ENCODE assay signal across 14 mouse cellular contexts in genomic region chr2:57375138-57375837, GRCm38 (mm10).
A peak's percentile ranks its signal among the peaks of the same experiment; 100 is the strongest.
DNase-seq lines count a peak whose midpoint lies in the region; ATAC-seq and TF ChIP-seq lines count a peak whose summit lies in the region.
"Had no signal": no experiment of that assay in that cellular context is flagged by ENCODE, and none has a peak within 500 bp of the region (broad histone marks: within the 10 kb centered on the region; RNA-seq: fewer than 3 reads in every experiment).

No protein-coding gene starts in this region.

- H3K4me1 ChIP-seq in hindbrain, embryonic 12.5 days = peaks cover 21% of the 10 kb centered on the region
- H3K4me1 ChIP-seq in midbrain, embryonic 14.5 days (ENCODE audit: control insufficient read depth, insufficient read depth, low read length) = peaks cover 21% of the 10 kb centered on the region
- H3K4me1 ChIP-seq: kidney, embryonic 15.5 days had no signal

- H3K9me3 ChIP-seq in hindbrain, embryonic 12.5 days (replicated peaks) = no peaks in the 10 kb centered on the region
- H3K9me3 ChIP-seq in midbrain, embryonic 14.5 days (ENCODE audit: control insufficient read depth, low read length) = no peaks in the 10 kb centered on the region
- H3K9me3 ChIP-seq: embryonic facial prominence, embryonic 13.5 days; kidney, embryonic 15.5 days; limb, embryonic 13.5 days had no signal

- TF ChIP-seq CTCF in left cerebral cortex, adult 2 months (IDR thresholded peaks at IDR 0.05) = no peak

- WGBS in hindbrain, embryonic 12.5 days = 63% methylated on average over 7 of the region's 7 CpGs
- WGBS in midbrain, embryonic 14.5 days = 31% methylated on average over 7 of the region's 7 CpGs

- H3K27me3 ChIP-seq in hindbrain, embryonic 12.5 days = no peaks in the 10 kb centered on the region
- peaks cover 3% of the 10 kb centered on the region; the same call in 1 of the 2 replicates for H3K27me3 ChIP-seq in midbrain, embryonic 14.5 days (ENCODE audit: control insufficient read depth, insufficient read depth, low read length)
- H3K27me3 ChIP-seq: embryonic facial prominence, embryonic 13.5 days; kidney, embryonic 15.5 days; limb, embryonic 13.5 days had no signal

- peak overlapping the region; percentile 24; the same call in 1 of the 2 replicates for H3K27ac ChIP-seq in hindbrain, embryonic 12.5 days
- no peak overlapping the region; the same call in none of the 2 replicates for H3K27ac ChIP-seq in midbrain, embryonic 14.5 days (replicated peaks; ENCODE audit: low read depth, low read length)
- H3K27ac ChIP-seq in left cerebral cortex, adult 2 months = no peak overlapping the region
- H3K27ac ChIP-seq: embryonic facial prominence, embryonic 13.5 days; kidney, embryonic 15.5 days; limb, embryonic 13.5 days; liver, embryonic 14.5 days had no signal

- intact Hi-C loops in left cerebral cortex, adult 2 months (cut with DNase I) = no loop called here

- no peak overlapping the region for H3K9ac ChIP-seq in hindbrain, embryonic 12.5 days
- H3K9ac ChIP-seq in midbrain, embryonic 14.5 days (replicated peaks; ENCODE audit: low read length) = no peak overlapping the region
- H3K9ac ChIP-seq: embryonic facial prominence, embryonic 13.5 days; kidney, embryonic 15.5 days; limb, embryonic 13.5 days; liver, embryonic 14.5 days had no signal

- peak; percentile 80 for ATAC-seq in hindbrain, embryonic 12.5 days (ENCODE audit: low FRiP score)
- ATAC-seq in midbrain, embryonic 14.5 days (ENCODE audit: low FRiP score, low TSS enrichment) = peak; percentile 73

- H3K36me3 ChIP-seq in hindbrain, embryonic 12.5 days = no peaks in the 10 kb centered on the region
- no peaks in the 10 kb centered on the region for H3K36me3 ChIP-seq in midbrain, embryonic 14.5 days (ENCODE audit: control insufficient read depth, insufficient read depth, low read length)
- H3K36me3 ChIP-seq: embryonic facial prominence, embryonic 13.5 days; kidney, embryonic 15.5 days; limb, embryonic 13.5 days had no signal

- no peak overlapping the region for H3K4me2 ChIP-seq in hindbrain, embryonic 12.5 days (replicated peaks)
- no peak overlapping the region for H3K4me2 ChIP-seq in midbrain, embryonic 14.5 days (ENCODE audit: low read length)
- H3K4me2 ChIP-seq: embryonic facial prominence, embryonic 13.5 days; kidney, embryonic 15.5 days had no signal

- DNase-seq in retina, postnatal 1 day = peak; percentile 27
- DNase-seq in retina, embryonic 14.5 days (ENCODE audit: low spot score) = no peak
- peak; percentile 55 for DNase-seq in midbrain, embryonic 14.5 days
- no peak for DNase-seq in left cerebral cortex, adult 2 months (ENCODE audit: extremely low spot score in 1 of 2, low spot score in 2 of 2)
- no peak for DNase-seq in kidney, adult 11 months
- DNase-seq in spleen, postnatal 4 days (ENCODE audit: low spot score in 2 of 2) = no peak
- DNase-seq: adrenal gland, postnatal 25 days; right cerebral cortex, postnatal 14 days; thymus, postnatal 14 days had no signal

- H3K4me3 ChIP-seq in hindbrain, embryonic 12.5 days = no peak overlapping the region
- no peak overlapping the region for H3K4me3 ChIP-seq in midbrain, embryonic 14.5 days (replicated peaks; ENCODE audit: low read depth, low read length)
- no peak overlapping the region for H3K4me3 ChIP-seq in left cerebral cortex, adult 2 months
- H3K4me3 ChIP-seq: embryonic facial prominence, embryonic 13.5 days; kidney, embryonic 15.5 days; limb, embryonic 13.5 days had no signal

Comparison
In these comparisons a context has a peak if more than half of its experiments do, and no peak if none do; other contexts are left out.
1. DNase-seq: peak in retina, postnatal 1 day (single experiment) and midbrain, embryonic 14.5 days (single experiment); none in retina, embryonic 14.5 days (single experiment), left cerebral cortex, adult 2 months (0 of 2), kidney, adult 11 months (single experiment) and spleen, postnatal 4 days (0 of 2).